Mouse (Mus musculus): ENCODE results near the gene Tspan5. TPM values are rescaled to one million over a fixed set of nuclear protein-coding genes. Genes with fewer than 3 reads are reported as not detected.

Gene Tspan5
- polyA plus RNA-seq, 1 experiment, result 36.4 TPM

GRCm38 (mm10) chr3:138796583-138796982, 54.6 kb downstream of the Tspan5 start:
- 56% methylated on average over 3 of the region's 3 CpGs for WGBS
- H3K4me3 ChIP-seq (ENCODE audit: low read depth, low read length), result no peak overlapping the region
- no peak for TF ChIP-seq POLR2A (IDR thresholded peaks at IDR 0.05; ENCODE audit: low read depth, low read length)

DNA sequence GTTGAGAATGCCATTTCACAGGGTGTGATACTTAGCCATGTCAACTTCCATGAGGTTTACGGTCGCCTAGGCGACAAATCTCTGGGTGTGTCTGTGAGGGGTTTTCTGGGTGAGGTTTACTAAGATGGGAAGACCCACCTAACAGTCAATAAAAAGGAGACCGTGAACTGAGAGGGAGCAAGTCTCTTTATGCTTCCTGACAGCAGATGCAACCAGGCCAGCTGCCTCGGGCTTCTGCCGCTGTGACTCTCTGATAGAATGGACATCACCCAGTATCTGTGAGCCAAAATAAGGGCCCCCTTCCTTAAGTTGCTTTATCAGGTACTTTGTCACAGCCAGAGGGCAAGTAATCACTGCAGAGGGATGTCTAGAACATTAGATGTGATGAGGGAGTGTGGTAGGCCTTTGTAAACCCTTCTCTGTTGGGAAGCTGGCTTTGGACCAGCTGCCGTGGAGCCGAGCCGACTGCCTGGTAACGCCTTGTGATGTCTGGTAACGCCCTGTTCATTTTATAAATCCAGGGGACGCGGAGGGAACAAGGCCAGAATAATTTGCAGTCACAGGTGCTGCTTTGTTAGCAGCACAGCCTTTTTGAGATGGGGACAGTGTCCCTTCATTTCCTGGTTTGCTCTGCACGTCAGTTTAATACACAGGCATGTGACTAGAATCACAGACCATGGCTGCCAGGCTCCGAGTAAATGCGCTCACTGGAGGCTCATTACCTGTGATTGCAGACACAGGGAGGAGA, 58.8 kb downstream of the Tspan5 start:
- no peak overlapping the region for H3K4me3 ChIP-seq (ENCODE audit: low read depth, low read length)
- H3K27me3 ChIP-seq (ENCODE audit: control insufficient read depth, insufficient read depth, low read length), result no peaks in the 10 kb centered on the region
- H3K36me3 ChIP-seq (ENCODE audit: control insufficient read depth, insufficient read depth, low read length), result no peaks in the 10 kb centered on the region
- no peaks in the 10 kb centered on the region for H3K4me1 ChIP-seq (ENCODE audit: control insufficient read depth, insufficient read depth, insufficient read length, low read length)
- WGBS, result 76% methylated on average over 16 of the region's 16 CpGs
- H3K27ac ChIP-seq (ENCODE audit: insufficient read depth, low read depth, low read length), result no peak overlapping the region
- TF ChIP-seq CTCF (IDR thresholded peaks at IDR 0.05; ENCODE audit: extremely low read depth, insufficient read length, insufficient replicate concordance, low read depth, low read length), result no peak
- TF ChIP-seq POLR2A (IDR thresholded peaks at IDR 0.05; ENCODE audit: low read depth, low read length), result no peak

More at GRCm38 (mm10) chr3:138796583-138796982, 54.6 kb downstream of the Tspan5 start:
- Histone ChIP-seq H3K4me1 (ENCODE audit: control insufficient read depth, insufficient read depth, insufficient read length, low read length) (no peaks in the 10 kb centered on the region), H3K27ac (ENCODE audit: insufficient read depth, low read depth, low read length) (no peak overlapping the region), H3K27me3 (ENCODE audit: control insufficient read depth, insufficient read depth, low read length) (no peaks in the 10 kb centered on the region), H3K36me3 (ENCODE audit: control insufficient read depth, insufficient read depth, low read length) (no peaks in the 10 kb centered on the region)

GRCm38 (mm10) chr3:138801661-138802060, 59.7 kb downstream of the Tspan5 start:
- TF ChIP-seq POLR2A (IDR thresholded peaks at IDR 0.05; ENCODE audit: low read depth, low read length) (no peak), CTCF (IDR thresholded peaks at IDR 0.05; ENCODE audit: extremely low read depth, insufficient read length, insufficient replicate concordance, low read depth, low read length) (no peak)
- Histone ChIP-seq H3K36me3 (ENCODE audit: control insufficient read depth, insufficient read depth, low read length) (no peaks in the 10 kb centered on the region), H3K4me3 (ENCODE audit: low read depth, low read length) (no peak overlapping the region), H3K27ac (ENCODE audit: insufficient read depth, low read depth, low read length) (no peak overlapping the region), H3K27me3 (ENCODE audit: control insufficient read depth, insufficient read depth, low read length) (no peaks in the 10 kb centered on the region), H3K4me1 (ENCODE audit: control insufficient read depth, insufficient read depth, insufficient read length, low read length) (no peaks in the 10 kb centered on the region)
- 93% methylated on average over 6 of the region's 6 CpGs for whole genome bisulfite sequencing

DNA sequence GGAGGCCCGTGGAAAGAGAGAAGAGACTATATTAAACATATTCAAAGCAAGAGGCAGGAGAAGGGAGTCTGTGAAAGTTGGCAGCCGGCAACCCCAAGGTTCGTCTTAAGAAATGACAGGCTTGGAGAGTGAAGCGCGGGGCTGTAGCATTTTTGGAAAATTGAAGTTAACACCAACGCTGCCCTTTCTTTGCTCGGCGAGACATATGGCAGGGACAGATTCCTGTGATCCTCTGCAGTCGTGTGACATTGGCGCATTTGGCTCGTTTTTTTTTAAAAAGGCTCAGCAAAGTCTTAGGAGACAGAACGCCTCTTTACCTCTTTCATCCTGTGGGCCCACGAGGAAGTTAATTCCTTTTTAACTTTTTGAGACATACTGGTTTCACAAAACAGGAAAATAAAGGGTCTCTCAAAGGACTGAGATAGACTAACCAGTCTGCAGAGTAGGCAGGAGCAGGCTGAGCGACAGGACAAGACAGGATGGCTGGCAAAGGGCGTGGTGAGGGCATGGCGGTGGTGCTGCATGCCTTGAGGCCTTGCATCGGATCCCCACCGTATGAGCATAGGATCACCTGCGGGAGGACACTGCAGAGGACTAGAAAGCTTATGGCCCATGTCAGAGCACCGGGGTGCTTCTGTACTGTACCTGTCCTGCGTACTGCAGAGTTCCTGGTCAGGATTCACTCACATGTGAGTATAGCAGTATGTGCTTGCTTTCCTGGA, 60.9 kb downstream of the Tspan5 start:
- TF ChIP-seq POLR2A (IDR thresholded peaks at IDR 0.05; ENCODE audit: low read depth, low read length) (no peak), CTCF (IDR thresholded peaks at IDR 0.05; ENCODE audit: extremely low read depth, insufficient read length, insufficient replicate concordance, low read depth, low read length) (no peak)
- H3K4me1 ChIP-seq (ENCODE audit: control insufficient read depth, insufficient read depth, insufficient read length, low read length), result no peaks in the 10 kb centered on the region
- no peaks in the 10 kb centered on the region for H3K27me3 ChIP-seq (ENCODE audit: control insufficient read depth, insufficient read depth, low read length)
- H3K4me3 ChIP-seq (ENCODE audit: low read depth, low read length), result no peak overlapping the region
- 80% methylated on average over 21 of the region's 21 CpGs for WGBS
- H3K36me3 ChIP-seq (ENCODE audit: control insufficient read depth, insufficient read depth, low read length), result no peaks in the 10 kb centered on the region
- no peak overlapping the region for H3K27ac ChIP-seq (ENCODE audit: insufficient read depth, low read depth, low read length)

GRCm38 (mm10) chr3:138803444-138804085, 61.6 kb downstream of the Tspan5 start:
- no peak for TF ChIP-seq POLR2A (IDR thresholded peaks at IDR 0.05; ENCODE audit: low read depth, low read length)
- no peak for TF ChIP-seq CTCF (IDR thresholded peaks at IDR 0.05; ENCODE audit: extremely low read depth, insufficient read length, insufficient replicate concordance, low read depth, low read length)
- 86% methylated on average over 11 of the region's 11 CpGs for WGBS
- no peak overlapping the region for H3K4me3 ChIP-seq (ENCODE audit: low read depth, low read length)

GRCm38 (mm10) chr3:138804104-138805048, 62.4 kb downstream of the Tspan5 start:
- no peaks in the 10 kb centered on the region for H3K36me3 ChIP-seq (ENCODE audit: control insufficient read depth, insufficient read depth, low read length)
- no peaks in the 10 kb centered on the region for H3K27me3 ChIP-seq (ENCODE audit: control insufficient read depth, insufficient read depth, low read length)
- 74% methylated on average over 11 of the region's 11 CpGs for WGBS
- no peak overlapping the region for H3K4me3 ChIP-seq (ENCODE audit: low read depth, low read length)
- no peak for TF ChIP-seq CTCF (IDR thresholded peaks at IDR 0.05; ENCODE audit: extremely low read depth, insufficient read length, insufficient replicate concordance, low read depth, low read length)
- no peak for TF ChIP-seq POLR2A (IDR thresholded peaks at IDR 0.05; ENCODE audit: low read depth, low read length)
- H3K4me1 ChIP-seq (ENCODE audit: control insufficient read depth, insufficient read depth, insufficient read length, low read length), result no peaks in the 10 kb centered on the region
- no peak overlapping the region for H3K27ac ChIP-seq (ENCODE audit: insufficient read depth, low read depth, low read length)

More at GRCm38 (mm10) chr3:138803444-138804085, 61.6 kb downstream of the Tspan5 start:
- no peaks in the 10 kb centered on the region for H3K27me3 ChIP-seq (ENCODE audit: control insufficient read depth, insufficient read depth, low read length)
- H3K27ac ChIP-seq (ENCODE audit: insufficient read depth, low read depth, low read length), result no peak overlapping the region
- H3K36me3 ChIP-seq (ENCODE audit: control insufficient read depth, insufficient read depth, low read length), result no peaks in the 10 kb centered on the region
- H3K4me1 ChIP-seq (ENCODE audit: control insufficient read depth, insufficient read depth, insufficient read length, low read length), result no peaks in the 10 kb centered on the region
